Mouse (Mus musculus) embryonic facial prominence, embryonic 12.5 days (tissue): ENCODE measurements around the gene E330034G19Rik. TPM values are rescaled to one million over a fixed set of nuclear protein-coding genes. Genes with fewer than 3 reads are reported as not detected.

Source experiments
- ATAC-seq: fragments of 200-750 bp; cut with Nextera tagmentation; 2 replicates; pipeline ENCODE4 v1.8.0; 2017; ENCODE audit not compliant: insufficient number of reproducible peaks, insufficient read depth, low FRiP score, low TSS enrichment
- H3K27ac ChIP-seq: fragments of 300-500 bp; sonication (generic); 2 replicates; pipeline ENCODE4 v1.5.1; 2016; ENCODE audit warnings: mild to moderate bottlenecking
- H3K27me3 ChIP-seq: fragments of 300-500 bp; sonication (generic); 2 replicates; pipeline ENCODE4 v1.6.1; 2016; ENCODE audit warnings: mild to moderate bottlenecking, moderate library complexity
- H3K36me3 ChIP-seq: fragments of 300-500 bp; sonication (generic); 2 replicates; pipeline ENCODE4 v1.6.1; 2016; ENCODE audit warnings: mild to moderate bottlenecking
- H3K4me1 ChIP-seq: fragments of 300-500 bp; sonication (generic); 2 replicates; pipeline ENCODE4 v1.6.1; 2016
- H3K4me2 ChIP-seq: fragments of 300-500 bp; sonication (generic); replicated peaks from 2 replicates; pipeline ENCODE4 v1.6.1; 2016; ENCODE audit warnings: mild to moderate bottlenecking, moderate library complexity
- H3K4me3 ChIP-seq: fragments of 300-500 bp; sonication (generic); 2 replicates; pipeline ENCODE4 v1.5.1; 2016; ENCODE audit warnings: mild to moderate bottlenecking
- H3K9ac ChIP-seq: fragments of 300-500 bp; sonication (generic); 2 replicates; pipeline ENCODE4 v1.6.1; 2016; ENCODE audit warnings: mild to moderate bottlenecking, moderate library complexity
- H3K9me3 ChIP-seq: fragments of 300-500 bp; sonication (generic); 2 replicates; pipeline ENCODE4 v1.6.1; 2016; ENCODE audit warnings: mild to moderate bottlenecking, moderate library complexity
- WGBS: fragments of 180-500 bp; shearing (Covaris S2); methylation state at CpG from one replicate; pipeline ENCODE4 v1.1.7; 2016; 5-methylcytosine and 5-hydroxymethylcytosine counted together
- polyA plus RNA-seq: library from polyadenylated mRNA; unstranded; fragments of >200 nt; fragmentation: Nextera tagmentation; extraction: Ambion mirVana; gene quantifications from 2 replicates; pipeline ENCODE4 v1.2.1, GENCODE M21; 2016

Gene E330034G19Rik
- polyA plus RNA-seq, 1 experiment from 2014 or later: not detected

GRCm38 (mm10) chr14:24358295-24358951 is 65.4 kb downstream of the E330034G19Rik start:
- WGBS: 61% methylated on average over 22 of the region's 22 CpGs
- no peaks in the 10 kb centered on the region for H3K27me3 ChIP-seq

More at GRCm38 (mm10) chr14:24358295-24358951, 65.4 kb downstream of the E330034G19Rik start:
- H3K4me2 ChIP-seq: no peak overlapping the region
- H3K36me3 ChIP-seq: no peaks in the 10 kb centered on the region
- ATAC-seq: no peak
- no peak overlapping the region for H3K9ac ChIP-seq
- no peaks in the 10 kb centered on the region for H3K4me1 ChIP-seq
- H3K27ac ChIP-seq: no peak overlapping the region
- H3K4me3 ChIP-seq: no peak overlapping the region
- H3K9me3 ChIP-seq: no peaks in the 10 kb centered on the region

Other genes starting within 250 kb of the E330034G19Rik start
- 28.9 and 30.3 TPM in 2 replicates for gene Dlg5, start 47.3 kb upstream of the E330034G19Rik start, polyA plus RNA-seq
- gene Polr3a, start 193.8 kb downstream of the E330034G19Rik start, polyA plus RNA-seq: 22.2 and 24.9 TPM in 2 replicates
- gene Rps24, start 193.9 kb downstream of the E330034G19Rik start, polyA plus RNA-seq: 1,139 and 1,150 TPM in 2 replicates